Mouse (Mus musculus): Measurements from ENCODE around the gene Tmem53. TPM values are rescaled to one million over a fixed set of nuclear protein-coding genes. Genes with fewer than 3 reads are reported as not detected.

Tmem53 gene
- polyA plus RNA-seq (2015; fragmentation: Nextera tagmentation; extraction: Ambion mirVana) = 5.9 and 6.5 TPM in 2 replicates

DNA sequence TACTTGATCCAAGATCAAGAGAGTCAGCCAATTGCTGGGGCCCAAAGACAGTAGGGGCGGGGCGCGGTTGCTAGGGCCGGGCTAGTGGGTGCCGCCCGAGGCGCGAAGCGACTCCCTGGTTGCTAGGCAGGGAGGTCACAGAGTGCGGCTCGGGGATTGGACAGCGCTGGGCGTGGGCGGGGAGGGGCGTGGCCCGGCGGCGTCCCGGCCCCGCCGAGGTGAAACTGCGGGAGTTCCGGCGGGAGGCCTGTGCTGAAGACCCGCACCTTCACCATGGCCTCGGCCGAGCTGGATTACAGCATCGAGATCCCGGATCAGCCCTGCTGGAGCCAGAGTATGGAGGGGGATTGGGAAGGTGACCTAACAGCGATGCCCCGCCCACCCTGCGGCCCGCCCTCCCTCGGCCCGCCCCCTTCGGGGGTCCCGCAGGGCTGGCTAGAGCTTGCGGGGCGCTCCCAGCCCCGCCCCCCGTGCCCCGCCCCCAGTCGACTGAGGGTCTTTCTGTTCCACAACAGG is at the start of gene Tmem53, which contains the start of gene Armh1:
Gene Tmem53 (plus strand): TSS at position 151 of the 516 bp plus-strand sequence.
Gene Armh1 (minus strand): TSS at position 325 of the 516 bp plus-strand sequence.
- Histone ChIP-seq H3K4me1 (replicated peaks) (peaks cover 22% of the 10 kb centered on the region), H3K9ac (peak within 1 kb of the TSS; percentile 71), H3K4me2 (peak within 1 kb of the TSS; percentile 59), H3K4me3 (peak within 1 kb of the TSS; percentile 61), H3K27me3 (no peaks in the 10 kb centered on the region), H3K9me3 (no peaks in the 10 kb centered on the region), H3K36me3 (no peaks in the 10 kb centered on the region), H3K27ac (replicated peaks) (peak within 1 kb of the TSS; percentile 74)
- ATAC-seq (ENCODE audit: low read depth) = peak; percentile 98
- WGBS = under 1% methylated on average over 43 of the region's 43 CpGs

DNA sequence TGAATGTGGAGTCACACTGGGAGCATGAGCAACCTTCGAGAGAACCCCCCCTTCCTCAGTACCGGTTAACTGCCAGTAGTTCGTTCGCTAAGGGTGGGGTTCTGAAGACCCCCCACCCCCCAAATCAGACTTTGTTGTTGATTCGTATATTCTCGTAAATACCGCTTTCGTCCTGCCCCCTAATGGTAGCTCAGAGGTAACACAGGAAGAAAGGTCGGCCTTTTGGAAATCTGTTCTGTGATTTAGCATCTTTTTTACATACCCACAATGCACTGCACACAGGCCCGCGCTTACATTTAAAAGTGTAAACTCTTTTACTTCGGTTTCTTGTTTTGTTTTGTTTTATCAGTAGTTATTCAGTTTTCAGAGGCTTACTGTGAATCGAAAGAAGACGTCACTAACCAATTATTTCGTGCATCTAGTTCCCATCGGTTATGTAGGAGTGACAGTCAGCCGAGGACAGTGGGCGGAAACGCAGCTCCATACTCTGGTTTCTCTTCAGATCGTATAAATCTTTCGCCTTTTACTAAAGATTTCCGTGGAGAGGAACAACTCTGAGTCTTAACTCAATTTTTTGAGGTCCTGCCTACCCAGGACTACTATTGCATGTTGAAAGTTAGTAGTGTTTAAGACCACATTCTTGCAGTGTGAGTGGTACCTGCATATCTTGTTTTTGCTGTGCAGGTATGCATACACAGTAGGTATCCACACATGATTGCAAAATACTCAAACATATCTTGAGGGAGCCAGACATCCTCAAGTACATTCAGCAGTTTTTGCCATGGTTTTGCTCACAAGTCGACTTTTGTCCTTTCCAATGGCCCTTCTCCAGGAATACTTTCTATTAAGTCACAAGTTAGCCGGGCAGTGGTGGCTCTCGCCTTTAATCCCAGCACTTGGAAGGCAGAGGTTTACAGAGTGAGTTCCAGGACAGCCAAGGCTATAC is 49.4 kb upstream of the Tmem53 start:
- Histone ChIP-seq H3K27me3 (no peaks in the 10 kb centered on the region), H3K27ac (replicated peaks) (0 out of 2 replicates have a peak overlapping the region, but pooled peaks have one; percentile 3), H3K4me1 (replicated peaks) (peaks cover 5% of the 10 kb centered on the region; the same call in 1 of the 2 replicates), H3K9ac (peak overlapping the region; percentile 67), H3K4me2 (peak overlapping the region; percentile 52), H3K4me3 (peak overlapping the region; percentile 28), H3K9me3 (no peaks in the 10 kb centered on the region), H3K36me3 (no peaks in the 10 kb centered on the region)
- WGBS = 2% methylated on average over 25 of the region's 25 CpGs
- ATAC-seq (ENCODE audit: low read depth) = peak; percentile 72

DNA sequence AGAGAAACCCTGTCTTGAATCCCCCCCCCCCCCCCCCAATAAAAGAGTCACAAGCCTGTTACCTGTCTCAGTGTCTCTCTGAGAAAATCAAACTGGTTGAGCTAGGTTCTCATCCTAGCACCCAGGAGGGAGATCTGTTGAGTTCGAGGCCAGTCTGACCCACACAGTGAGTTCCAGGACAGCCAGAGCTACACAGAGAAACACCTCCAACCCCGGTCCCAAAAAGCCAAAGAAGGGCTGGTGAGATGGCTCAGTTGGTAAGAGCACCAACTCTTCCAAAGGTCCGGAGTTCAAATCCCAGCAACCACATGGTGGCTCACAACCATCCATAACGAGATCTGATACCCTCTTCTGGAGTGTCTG is 48.8 kb upstream of the Tmem53 start:
- H3K9me3 ChIP-seq = no peaks in the 10 kb centered on the region
- peak overlapping the region; percentile 28; the same call in 1 of the 2 replicates for H3K4me3 ChIP-seq
- H3K9ac ChIP-seq = no peak overlapping the region
- no peak overlapping the region for H3K27ac ChIP-seq (replicated peaks)
- no peaks in the 10 kb centered on the region for H3K36me3 ChIP-seq
- H3K4me1 ChIP-seq (replicated peaks) = peaks cover 5% of the 10 kb centered on the region; the same call in 1 of the 2 replicates
- no peaks in the 10 kb centered on the region for H3K27me3 ChIP-seq
- no peak overlapping the region for H3K4me2 ChIP-seq
- 71% methylated on average over 4 of the region's 4 CpGs for WGBS
- no peak; the same call in 1 of the 2 replicates for ATAC-seq (ENCODE audit: low read depth)

DNA sequence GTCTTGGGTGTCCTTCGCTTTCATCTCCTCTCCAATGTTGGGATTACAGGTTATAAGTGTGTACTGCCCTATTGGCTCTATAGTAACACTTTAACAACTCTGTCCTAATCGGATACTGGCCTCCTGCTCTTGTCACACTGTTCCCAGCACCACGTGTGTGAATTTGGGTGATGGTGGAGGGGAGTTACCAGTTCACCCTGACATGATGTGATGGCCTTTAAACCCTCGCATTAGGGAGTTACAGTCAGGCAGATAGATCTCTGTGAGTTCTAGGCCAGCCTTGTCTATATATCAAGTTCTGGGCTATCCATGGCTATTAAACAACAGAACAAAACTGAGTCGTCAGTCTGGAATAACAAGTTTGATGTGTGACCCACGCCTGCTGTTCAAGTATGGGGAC is 42.2 kb upstream of the Tmem53 start:
- no peak overlapping the region for H3K27ac ChIP-seq (replicated peaks)
- H3K9me3 ChIP-seq = no peaks in the 10 kb centered on the region
- H3K4me2 ChIP-seq = no peak overlapping the region
- no peaks in the 10 kb centered on the region for H3K27me3 ChIP-seq
- H3K4me3 ChIP-seq = no peak overlapping the region
- no peaks in the 10 kb centered on the region for H3K4me1 ChIP-seq (replicated peaks)
- no peaks in the 10 kb centered on the region for H3K36me3 ChIP-seq
- ATAC-seq (ENCODE audit: low read depth) = no peak
- no peak overlapping the region for H3K9ac ChIP-seq
- 83% methylated on average over 6 of the region's 6 CpGs for WGBS

DNA sequence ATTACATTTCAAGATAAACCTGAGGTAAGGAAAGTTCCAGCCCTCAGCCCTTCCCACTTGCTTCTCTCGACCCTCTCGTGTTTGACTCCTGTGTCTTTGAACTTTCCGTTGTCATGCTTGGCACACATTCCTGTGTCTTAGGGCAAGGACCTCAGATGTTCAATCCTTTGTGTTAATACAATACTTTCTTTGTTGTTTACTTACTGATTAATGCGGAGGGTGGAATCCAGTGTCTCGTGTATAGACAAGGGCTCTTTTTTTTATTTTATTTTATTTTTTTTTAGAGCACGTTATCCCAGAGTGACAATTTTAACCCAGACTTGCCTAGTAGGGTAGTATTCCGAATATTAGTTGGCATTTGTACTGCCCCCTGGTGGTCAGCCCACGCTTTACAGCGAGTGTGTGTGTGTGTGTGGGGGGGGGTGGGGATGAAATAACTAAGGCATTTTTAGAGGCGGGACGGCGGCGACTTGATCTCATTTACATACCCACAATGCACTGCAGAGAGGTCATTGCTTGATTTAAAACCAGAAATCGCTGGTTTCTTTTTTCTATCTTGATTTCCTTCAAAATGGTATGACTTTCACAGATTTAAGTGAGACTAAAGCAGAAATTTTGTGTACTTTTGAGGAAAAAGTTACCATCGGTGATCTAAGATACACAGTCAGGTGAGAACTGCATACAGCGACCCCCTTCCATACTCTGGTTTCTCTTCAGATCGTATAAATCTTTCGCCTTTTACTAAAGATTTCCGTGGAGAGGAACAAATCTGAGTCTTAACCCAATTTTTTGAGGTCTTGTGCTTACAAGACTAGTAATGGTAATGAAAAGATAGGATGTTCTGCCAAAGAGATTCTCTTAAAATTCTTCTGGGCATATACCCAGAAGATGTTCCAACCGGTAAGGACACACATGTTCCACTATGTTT is 41.3 kb upstream of the Tmem53 start:
- Histone ChIP-seq H3K4me2 (no peak overlapping the region), H3K9ac (no peak overlapping the region), H3K9me3 (no peaks in the 10 kb centered on the region), H3K27me3 (no peaks in the 10 kb centered on the region), H3K36me3 (no peaks in the 10 kb centered on the region), H3K27ac (replicated peaks) (no peak overlapping the region), H3K4me3 (no peak overlapping the region), H3K4me1 (replicated peaks) (no peaks in the 10 kb centered on the region)
- no peak for ATAC-seq (ENCODE audit: low read depth)
- 3% methylated on average over 20 of the region's 20 CpGs for WGBS

DNA sequence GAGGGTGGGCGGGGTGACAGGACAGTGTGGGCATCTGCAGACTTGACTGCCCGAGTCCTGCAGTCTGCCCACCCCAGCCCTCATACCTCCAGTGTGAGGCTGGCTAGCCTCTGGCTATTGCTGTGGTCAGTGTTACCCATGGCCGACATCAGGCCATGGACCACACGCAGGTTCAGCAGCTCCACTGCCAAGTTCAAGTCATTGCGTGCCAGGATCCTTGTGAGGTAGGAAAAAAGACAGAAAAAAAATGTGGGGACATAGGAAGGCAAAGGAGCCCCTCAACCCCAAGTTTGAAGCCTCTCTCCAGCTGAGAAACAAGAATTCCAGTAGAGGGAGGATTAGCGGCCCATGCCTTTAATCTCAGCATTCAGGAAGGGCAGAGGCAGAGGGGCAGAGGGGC is 37.5 kb upstream of the Tmem53 start:
- Histone ChIP-seq H3K4me3 (no peak overlapping the region), H3K9ac (no peak overlapping the region), H3K4me1 (replicated peaks) (no peaks in the 10 kb centered on the region), H3K36me3 (no peaks in the 10 kb centered on the region), H3K9me3 (no peaks in the 10 kb centered on the region), H3K27ac (replicated peaks) (no peak overlapping the region), H3K4me2 (no peak overlapping the region), H3K27me3 (no peaks in the 10 kb centered on the region)
- no peak for ATAC-seq (ENCODE audit: low read depth)
- WGBS = 86% methylated on average over 6 of the region's 6 CpGs

DNA sequence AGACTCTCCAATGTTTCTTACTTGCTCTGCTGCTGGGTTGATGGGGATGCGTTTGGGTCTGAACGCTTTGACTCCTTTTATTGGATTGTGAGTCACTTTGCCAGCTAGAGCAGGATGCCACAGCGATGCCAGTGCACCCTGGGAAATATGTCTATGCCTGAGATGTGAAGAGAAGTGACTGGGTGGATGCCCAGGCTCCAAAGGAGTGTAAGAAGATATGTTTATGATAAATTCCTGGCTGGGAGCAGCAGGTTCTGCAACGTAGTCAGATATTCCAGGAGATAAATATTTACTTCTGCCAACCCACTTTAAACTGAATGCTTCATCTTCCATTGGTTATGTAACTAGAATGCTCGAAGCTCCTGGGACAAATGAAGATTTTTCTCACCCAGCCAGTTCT is 34.7 kb upstream of the Tmem53 start:
- no peaks in the 10 kb centered on the region for H3K4me1 ChIP-seq (replicated peaks)
- H3K27ac ChIP-seq (replicated peaks) = no peak overlapping the region
- no peaks in the 10 kb centered on the region for H3K27me3 ChIP-seq
- 80% methylated on average over 5 of the region's 5 CpGs for WGBS
- H3K4me3 ChIP-seq = no peak overlapping the region
- ATAC-seq (ENCODE audit: low read depth) = no peak
- no peaks in the 10 kb centered on the region for H3K36me3 ChIP-seq
- H3K4me2 ChIP-seq = no peak overlapping the region
- H3K9ac ChIP-seq = no peak overlapping the region
- no peaks in the 10 kb centered on the region for H3K9me3 ChIP-seq

DNA sequence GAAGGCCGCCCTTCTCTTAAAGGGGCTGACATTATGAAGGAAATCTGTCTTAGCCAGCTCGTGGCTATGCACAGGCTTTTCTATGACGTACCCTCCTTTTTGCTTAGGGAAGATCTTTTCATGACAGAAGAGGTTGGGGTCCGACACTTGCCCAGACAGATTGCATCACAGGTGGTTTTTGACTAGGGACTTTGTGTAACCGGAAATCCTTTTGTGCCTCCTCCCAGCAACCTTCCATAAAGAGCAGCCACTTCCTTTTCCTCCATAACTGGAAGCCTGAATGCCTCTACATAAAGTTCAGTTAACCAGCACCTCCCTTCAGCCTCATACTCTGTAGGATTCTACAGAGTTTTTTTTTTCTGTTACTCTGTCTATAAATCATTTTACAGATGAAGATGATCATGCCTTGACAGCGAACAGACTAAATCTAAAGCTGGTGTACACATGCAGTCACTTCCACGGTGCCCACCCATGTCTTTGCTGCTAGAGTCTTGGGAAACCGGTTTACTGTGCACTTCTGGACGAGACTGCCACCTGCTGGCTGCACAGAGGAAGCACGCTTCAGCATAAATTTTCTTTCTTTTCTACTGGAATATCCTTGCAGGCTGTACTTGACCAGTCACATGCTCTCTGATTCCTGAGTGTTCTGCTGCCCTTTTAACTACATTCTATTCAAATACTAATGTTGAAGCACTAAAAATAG is 33.1 kb upstream of the Tmem53 start:
- Histone ChIP-seq H3K9me3 (no peaks in the 10 kb centered on the region), H3K36me3 (no peaks in the 10 kb centered on the region), H3K4me1 (replicated peaks) (no peaks in the 10 kb centered on the region), H3K27ac (replicated peaks) (no peak overlapping the region), H3K27me3 (no peaks in the 10 kb centered on the region), H3K4me3 (no peak overlapping the region), H3K4me2 (no peak overlapping the region), H3K9ac (no peak overlapping the region)
- 38% methylated on average over 10 of the region's 10 CpGs for WGBS
- ATAC-seq (ENCODE audit: low read depth) = no peak

DNA sequence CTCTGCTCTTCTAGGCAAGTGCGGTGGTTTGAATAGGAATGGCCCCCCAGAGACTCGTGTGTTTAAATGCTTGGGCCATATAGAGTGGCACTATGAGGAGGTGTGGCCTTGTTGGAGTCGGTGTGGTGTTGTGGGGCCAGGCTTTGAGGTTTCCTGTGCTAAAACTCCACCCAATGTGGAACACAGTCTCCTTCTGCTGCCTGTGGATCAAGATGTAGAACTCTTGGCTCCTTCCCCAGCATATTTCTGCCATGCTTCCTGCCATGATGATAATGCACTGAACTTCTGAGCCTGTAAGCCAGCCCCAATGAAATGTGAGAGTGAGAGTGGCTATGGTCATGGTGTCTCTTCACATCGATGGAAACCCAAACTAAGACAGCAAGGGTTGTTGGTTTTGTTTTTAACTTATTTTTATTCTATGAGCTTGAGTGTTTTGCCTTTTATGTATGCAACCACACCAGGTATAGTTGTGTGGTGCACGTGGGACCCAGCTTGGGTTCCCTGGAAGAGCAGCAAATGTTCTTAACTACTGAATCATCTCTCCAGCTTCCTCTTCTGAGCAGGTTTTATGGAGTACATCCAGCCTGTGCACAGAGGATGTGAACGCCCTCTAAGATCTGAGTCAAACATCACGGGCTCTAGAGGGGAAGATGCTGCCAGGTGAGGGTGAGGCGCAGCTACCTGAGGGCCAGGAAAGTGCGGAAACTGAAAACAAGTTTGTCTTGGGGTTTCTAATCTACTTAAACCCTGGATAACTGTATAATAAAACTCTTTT is 30.8 kb upstream of the Tmem53 start:
- Histone ChIP-seq H3K4me2 (no peak overlapping the region), H3K36me3 (no peaks in the 10 kb centered on the region), H3K4me1 (replicated peaks) (no peaks in the 10 kb centered on the region), H3K9ac (no peak overlapping the region), H3K27ac (replicated peaks) (no peak overlapping the region), H3K9me3 (no peaks in the 10 kb centered on the region), H3K27me3 (no peaks in the 10 kb centered on the region), H3K4me3 (no peak overlapping the region)
- 77% methylated on average over 9 of the region's 9 CpGs for WGBS
- no peak for ATAC-seq (ENCODE audit: low read depth)

DNA sequence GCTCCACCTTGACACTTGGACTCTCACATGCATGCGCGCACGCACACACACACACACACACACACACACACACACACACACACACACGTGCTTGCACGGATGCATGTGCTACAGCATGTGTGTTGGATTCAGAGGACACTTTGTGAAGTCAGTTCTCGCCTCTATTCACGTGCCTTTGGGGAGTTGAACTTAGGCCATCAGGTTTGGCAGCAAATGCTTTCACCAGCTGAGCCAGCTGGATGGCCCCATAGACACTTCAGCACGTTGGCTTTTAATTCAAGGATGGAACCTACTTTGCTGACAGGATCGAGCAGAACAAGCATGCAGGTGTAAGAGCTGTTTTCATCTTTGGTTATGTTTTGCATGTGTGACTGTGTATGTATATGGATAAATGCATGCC is 29.9 kb upstream of the Tmem53 start:
- no peak overlapping the region for H3K4me3 ChIP-seq
- H3K36me3 ChIP-seq = no peaks in the 10 kb centered on the region
- ATAC-seq (ENCODE audit: low read depth) = no peak
- WGBS = 83% methylated on average over 9 of the region's 9 CpGs
- H3K27me3 ChIP-seq = no peaks in the 10 kb centered on the region
- H3K4me2 ChIP-seq = no peak overlapping the region
- no peaks in the 10 kb centered on the region for H3K4me1 ChIP-seq (replicated peaks)
- H3K9ac ChIP-seq = no peak overlapping the region
- no peaks in the 10 kb centered on the region for H3K9me3 ChIP-seq
- H3K27ac ChIP-seq (replicated peaks) = no peak overlapping the region

DNA sequence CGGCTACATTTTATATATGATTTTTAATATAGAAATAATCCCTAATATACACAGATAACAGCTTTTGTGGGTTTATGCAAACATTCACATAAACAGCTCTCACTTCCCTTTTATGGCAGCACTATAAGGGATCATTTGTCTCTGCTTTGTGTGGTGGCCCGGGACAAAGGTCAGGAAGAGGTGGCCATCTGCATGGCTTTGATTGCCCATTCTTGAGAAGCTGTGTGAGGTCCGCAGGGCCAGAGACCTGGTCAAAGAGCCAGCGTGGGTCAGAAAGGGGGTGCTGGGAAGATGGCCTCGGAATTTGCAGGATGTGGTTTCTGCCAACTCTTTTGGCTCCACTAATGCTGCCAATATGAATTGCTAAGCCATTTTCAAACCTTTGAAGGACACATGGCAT is 28.8 kb upstream of the Tmem53 start:
- H3K9ac ChIP-seq = no peak overlapping the region
- no peaks in the 10 kb centered on the region for H3K9me3 ChIP-seq
- no peaks in the 10 kb centered on the region for H3K4me1 ChIP-seq (replicated peaks)
- H3K36me3 ChIP-seq = no peaks in the 10 kb centered on the region
- WGBS = 11% methylated on average over 5 of the region's 5 CpGs
- no peak for ATAC-seq (ENCODE audit: low read depth)
- H3K27ac ChIP-seq (replicated peaks) = no peak overlapping the region
- no peak overlapping the region for H3K4me2 ChIP-seq
- H3K4me3 ChIP-seq = no peak overlapping the region
- no peaks in the 10 kb centered on the region for H3K27me3 ChIP-seq
